In genomic region chr2:154539720-154540119, GRCm38 (mm10) we compare ENCODE assay signal across 9 mouse cellular contexts. TPM values are rescaled to one million over a fixed set of nuclear protein-coding genes. Genes with fewer than 3 reads are reported as not detected.
DNase-seq lines count a peak whose midpoint lies in the region; ATAC-seq and TF ChIP-seq lines count a peak whose summit lies in the region.
"Had no signal": no experiment of that assay in that cellular context is flagged by ENCODE, and none has a peak within 500 bp of the region (broad histone marks: within the 10 kb centered on the region; RNA-seq: fewer than 3 reads in every experiment).

No protein-coding gene starts in this region.

- no peak overlapping the region for H3K4me3 ChIP-seq in hindbrain, embryonic 11.5 days (ENCODE audit: low read depth, low read length)
- H3K4me3 ChIP-seq in hindbrain, embryonic 16.5 days (ENCODE audit: low read length): no peak overlapping the region
- no peak overlapping the region for H3K4me3 ChIP-seq in spleen, adult 2 months (ENCODE audit: extremely low read depth, insufficient read depth, insufficient read length)
- H3K4me3 ChIP-seq: limb, embryonic 12.5 days had no signal

- H3K4me1 ChIP-seq in hindbrain, embryonic 11.5 days (replicated peaks; ENCODE audit: control insufficient read depth, insufficient read depth, low read length): no peaks in the 10 kb centered on the region
- H3K4me1 ChIP-seq in hindbrain, embryonic 16.5 days (ENCODE audit: control insufficient read depth, insufficient read depth, low read depth, low read length): peaks cover 18% of the 10 kb centered on the region; the same call in 1 of the 2 replicates
- H3K4me1 ChIP-seq in spleen, adult 2 months (ENCODE audit: control insufficient read depth, insufficient read depth, insufficient read length): no peaks in the 10 kb centered on the region
- H3K4me1 ChIP-seq: limb, embryonic 12.5 days had no signal

- TF ChIP-seq CTCF in spleen, adult 2 months (IDR thresholded peaks at IDR 0.05; ENCODE audit: extremely low read depth, insufficient read depth, insufficient read length, insufficient replicate concordance): peak; percentile 42; the same call in 1 of the 2 replicates

- H3K27me3 ChIP-seq in hindbrain, embryonic 11.5 days (ENCODE audit: control insufficient read depth, insufficient read depth, low read length): no peaks in the 10 kb centered on the region
- H3K27me3 ChIP-seq in hindbrain, embryonic 16.5 days (replicated peaks; ENCODE audit: control insufficient read depth, insufficient read depth, low read length): no peaks in the 10 kb centered on the region
- no peaks in the 10 kb centered on the region for H3K27me3 ChIP-seq in spleen, adult 2 months (ENCODE audit: control insufficient read depth, insufficient read depth, low read length)
- H3K27me3 ChIP-seq: limb, embryonic 12.5 days had no signal

- TF ChIP-seq POLR2A in spleen, adult 2 months (IDR thresholded peaks at IDR 0.05; ENCODE audit: low read depth, low read length): no peak

- DNase-seq in CD4-positive, CD25-positive, alpha-beta regulatory T cell, adult 2 months (ENCODE audit: low read depth, low spot score): peak; percentile 38
- peak; percentile 49 for DNase-seq in hindbrain, embryonic 11.5 days (ENCODE audit: low spot score)
- DNase-seq in spleen, adult 2 months (ENCODE audit: low read depth in 1 of 2, low spot score in 2 of 2): peak in 1 of 2 experiments; percentile 23
- no peak for DNase-seq in spleen, postnatal 14 days (ENCODE audit: low spot score in 2 of 2)
- peak; percentile 68 for DNase-seq in lung, postnatal 10 days

- H3K9me3 ChIP-seq in hindbrain, embryonic 11.5 days (ENCODE audit: control insufficient read depth, low read length): no peaks in the 10 kb centered on the region
- no peaks in the 10 kb centered on the region for H3K9me3 ChIP-seq in hindbrain, embryonic 16.5 days (ENCODE audit: control insufficient read depth, low read length)
- H3K9me3 ChIP-seq: limb, embryonic 12.5 days had no signal

- peaks cover 6% of the 10 kb centered on the region for H3K36me3 ChIP-seq in hindbrain, embryonic 11.5 days (ENCODE audit: control insufficient read depth, insufficient read depth, low read length)
- peaks cover 13% of the 10 kb centered on the region for H3K36me3 ChIP-seq in hindbrain, embryonic 16.5 days (ENCODE audit: control insufficient read depth, insufficient read depth, low read length)
- peaks cover 5% of the 10 kb centered on the region; the same call in 1 of the 2 replicates for H3K36me3 ChIP-seq in spleen, adult 2 months (ENCODE audit: control insufficient read depth, insufficient read depth, low read length)

- no peak overlapping the region for H3K4me2 ChIP-seq in hindbrain, embryonic 11.5 days (replicated peaks; ENCODE audit: low read depth, low read length)
- no peak overlapping the region for H3K4me2 ChIP-seq in hindbrain, embryonic 16.5 days (ENCODE audit: low read length)
- H3K4me2 ChIP-seq: limb, embryonic 12.5 days had no signal

- no peak for ATAC-seq in CD4-positive, CD25-positive, alpha-beta regulatory T cell, adult 4 months
- no peak for ATAC-seq in hindbrain, embryonic 11.5 days (ENCODE audit: low FRiP score)
- ATAC-seq in hindbrain, embryonic 16.5 days: no peak
- ATAC-seq in megakaryocyte-erythroid progenitor cell, adult 5-6 weeks (replicated peaks; ENCODE audit: low FRiP score, low TSS enrichment, poor library complexity, severe bottlenecking): no peak

- no peak overlapping the region for H3K27ac ChIP-seq in hindbrain, embryonic 11.5 days (ENCODE audit: low read depth, low read length)
- H3K27ac ChIP-seq in hindbrain, embryonic 16.5 days (ENCODE audit: low read depth, low read length): no peak overlapping the region
- H3K27ac ChIP-seq in spleen, adult 2 months (ENCODE audit: insufficient read depth, low read length): no peak overlapping the region
- H3K27ac ChIP-seq: limb, embryonic 12.5 days had no signal

- H3K9ac ChIP-seq in hindbrain, embryonic 11.5 days (ENCODE audit: low read depth, low read length): no peak overlapping the region
- H3K9ac ChIP-seq in hindbrain, embryonic 16.5 days (ENCODE audit: low read depth, low read length): no peak overlapping the region
- H3K9ac ChIP-seq: limb, embryonic 12.5 days had no signal

- 80% methylated on average over 3 of the region's 3 CpGs for WGBS in hindbrain, embryonic 11.5 days
- WGBS in hindbrain, embryonic 16.5 days: 71% methylated on average over 3 of the region's 3 CpGs
- WGBS in spleen, adult 2 months: 69% methylated on average over 3 of the region's 3 CpGs

RNA-seq across cellular contexts. Expression of gene 1700003F12Rik, which starts 7.2 kb away (rescaled TPM):
- not detected for polyA plus RNA-seq in CD4-positive, CD25-positive, alpha-beta regulatory T cell, adult 4 months (2017; shearing (Covaris generic))
- 2.5 and 3.0 TPM in 2 replicates for polyA plus RNA-seq in hindbrain, embryonic 11.5 days (2014; fragmentation: Nextera tagmentation; extraction: Ambion mirVana)
- 2.4 and 2.5 TPM in 2 replicates for polyA plus RNA-seq in hindbrain, embryonic 16.5 days (2015; fragmentation: Nextera tagmentation; extraction: Ambion mirVana)
- 2.9 and 3.3 TPM in 2 replicates for polyA plus RNA-seq in spleen, adult 2 months (2012; rRNA removed)
- not detected in 2 replicates for total RNA-seq in megakaryocyte-erythroid progenitor cell, adult 5-6 weeks (2014; fragmentation: Nextera tagmentation)
- not detected in 2 replicates for total RNA-seq in megakaryocyte-erythroid progenitor cell, adult 5-6 weeks (2017)

RNA-seq across cellular contexts. Expression of gene Actl10, which starts 11.9 kb away (rescaled TPM):
- polyA plus RNA-seq in CD4-positive, CD25-positive, alpha-beta regulatory T cell, adult 4 months (2017; shearing (Covaris generic)): not detected
- 0.32 and 0.69 TPM in 2 replicates for polyA plus RNA-seq in hindbrain, embryonic 11.5 days (2014; fragmentation: Nextera tagmentation; extraction: Ambion mirVana)
- polyA plus RNA-seq in hindbrain, embryonic 16.5 days (2015; fragmentation: Nextera tagmentation; extraction: Ambion mirVana): 0.47 and 0.50 TPM in 2 replicates
- 0.09 and 0.12 TPM in 2 replicates for polyA plus RNA-seq in spleen, adult 2 months (2012; rRNA removed)
- total RNA-seq in megakaryocyte-erythroid progenitor cell, adult 5-6 weeks (2014; fragmentation: Nextera tagmentation): not detected in 2 replicates
- total RNA-seq in megakaryocyte-erythroid progenitor cell, adult 5-6 weeks (2017): not detected in 2 replicates

RNA-seq across cellular contexts. Expression of gene Necab3, which starts 19.0 kb away (rescaled TPM):
- polyA plus RNA-seq in CD4-positive, CD25-positive, alpha-beta regulatory T cell, adult 4 months (2017; shearing (Covaris generic)): under 1 TPM; 0.30 to 0.47 TPM
- polyA plus RNA-seq in hindbrain, embryonic 11.5 days (2014; fragmentation: Nextera tagmentation; extraction: Ambion mirVana): 10.8 and 12.5 TPM in 2 replicates
- 21.6 and 25.7 TPM in 2 replicates for polyA plus RNA-seq in hindbrain, embryonic 16.5 days (2015; fragmentation: Nextera tagmentation; extraction: Ambion mirVana)
- polyA plus RNA-seq in spleen, adult 2 months (2012; rRNA removed): 0.63 and 1.1 TPM in 2 replicates
- 3.1 and 6.1 TPM in 2 replicates for total RNA-seq in megakaryocyte-erythroid progenitor cell, adult 5-6 weeks (2014; fragmentation: Nextera tagmentation)
- 0.09 and 1.8 TPM in 2 replicates for total RNA-seq in megakaryocyte-erythroid progenitor cell, adult 5-6 weeks (2017)

RNA-seq across cellular contexts. Expression of gene E2f1, which starts 30.0 kb away (rescaled TPM):
- 1 to 10 TPM in 1 of 2 experiments, under 1 TPM in 1; 0.42 to 1.5 TPM for polyA plus RNA-seq in CD4-positive, CD25-positive, alpha-beta regulatory T cell, adult 4 months (2017; shearing (Covaris generic))
- polyA plus RNA-seq in hindbrain, embryonic 11.5 days (2014; fragmentation: Nextera tagmentation; extraction: Ambion mirVana): 13.0 and 16.9 TPM in 2 replicates
- polyA plus RNA-seq in hindbrain, embryonic 16.5 days (2015; fragmentation: Nextera tagmentation; extraction: Ambion mirVana): 5.0 and 8.0 TPM in 2 replicates
- polyA plus RNA-seq in spleen, adult 2 months (2012; rRNA removed): 11.0 and 21.5 TPM in 2 replicates
- total RNA-seq in megakaryocyte-erythroid progenitor cell, adult 5-6 weeks (2014; fragmentation: Nextera tagmentation): 25.3 and 26.1 TPM in 2 replicates
- 7.0 and 7.8 TPM in 2 replicates for total RNA-seq in megakaryocyte-erythroid progenitor cell, adult 5-6 weeks (2017)

Comparison
In these comparisons a context has a peak if more than half of its experiments do, and no peak if none do; other contexts are left out.
1. DNase-seq: peak in CD4-positive, CD25-positive, alpha-beta regulatory T cell, adult 2 months (single experiment), hindbrain, embryonic 11.5 days (single experiment) and lung, postnatal 10 days (single experiment); none in spleen, postnatal 14 days (0 of 2).